Mouse (Mus musculus): ENCODE data around the gene Idua. TPM values are rescaled to one million over a fixed set of nuclear protein-coding genes. Genes with fewer than 3 reads are reported as not detected.
A peak's percentile ranks its signal among the peaks of the same experiment; 100 is the strongest.

Idua gene
- total RNA-seq, 2 experiments from 2014 or later: 2.8 to 19.9 TPM

DNA sequence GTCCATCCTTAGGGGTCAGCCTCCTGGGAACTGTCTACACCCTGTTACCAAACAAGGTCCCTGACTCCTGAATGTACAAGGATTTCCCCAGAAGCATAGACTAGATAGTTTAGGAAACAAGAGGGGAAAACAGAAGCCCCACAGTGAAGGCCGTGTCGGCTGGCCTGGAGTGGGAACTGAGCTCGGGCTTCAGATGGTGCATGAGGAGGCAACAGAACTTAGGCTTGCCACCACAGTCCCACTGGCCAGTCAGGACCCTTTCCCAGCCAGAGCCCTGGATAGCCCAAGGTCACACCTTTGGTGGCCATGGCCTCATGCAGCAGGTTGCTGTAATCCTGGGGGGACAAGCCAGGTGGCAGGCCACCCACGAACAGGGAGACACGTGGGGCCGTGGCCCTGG lies 6.8 kb upstream of the Idua start:
- ATAC-seq (replicated peaks; ENCODE audit: low FRiP score, low TSS enrichment, poor library complexity, severe bottlenecking): no peak

DNA sequence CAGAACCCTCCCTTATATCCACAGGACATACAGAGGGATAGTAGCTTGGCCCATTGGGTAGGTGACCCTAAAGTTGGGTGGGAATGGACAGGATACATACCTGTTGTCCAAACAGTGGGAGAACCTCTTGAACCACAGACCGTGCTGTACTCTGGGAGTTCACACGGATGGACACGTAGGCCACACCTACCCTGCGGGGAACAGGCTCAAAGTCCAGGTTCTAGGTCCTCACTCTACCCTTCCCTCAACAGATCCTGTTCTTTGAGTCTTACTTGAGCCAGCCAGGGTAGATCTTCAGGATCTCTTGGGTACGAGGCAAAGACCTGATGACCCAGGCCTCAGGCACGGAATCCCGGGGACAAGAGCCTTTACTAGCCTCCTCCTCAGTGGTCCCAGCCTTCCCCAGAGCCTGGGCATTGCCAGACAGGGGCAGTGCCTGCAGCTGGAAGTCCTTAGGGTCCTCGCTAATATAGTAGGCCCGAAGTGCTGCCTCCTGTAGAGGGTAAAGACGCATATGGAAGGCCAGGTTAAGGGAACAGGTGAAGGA lies 5.6 kb upstream of the Idua start:
- no peak for ATAC-seq (replicated peaks; ENCODE audit: low FRiP score, low TSS enrichment, poor library complexity, severe bottlenecking)

GRCm38 (mm10) chr5:108655381-108655780 lies 4.8 kb upstream of the Idua start:
- ATAC-seq (replicated peaks; ENCODE audit: low FRiP score, low TSS enrichment, poor library complexity, severe bottlenecking): no peak

- no peak for ATAC-seq (replicated peaks; ENCODE audit: low FRiP score, low TSS enrichment, poor library complexity, severe bottlenecking)
Measured at GRCm38 (mm10) chr5:108655891-108656650, 4.1 kb upstream of the Idua start.

- ATAC-seq (replicated peaks; ENCODE audit: low FRiP score, low TSS enrichment, poor library complexity, severe bottlenecking): no peak
Measured at GRCm38 (mm10) chr5:108657406-108657805, 2.7 kb upstream of the Idua start.

DNA sequence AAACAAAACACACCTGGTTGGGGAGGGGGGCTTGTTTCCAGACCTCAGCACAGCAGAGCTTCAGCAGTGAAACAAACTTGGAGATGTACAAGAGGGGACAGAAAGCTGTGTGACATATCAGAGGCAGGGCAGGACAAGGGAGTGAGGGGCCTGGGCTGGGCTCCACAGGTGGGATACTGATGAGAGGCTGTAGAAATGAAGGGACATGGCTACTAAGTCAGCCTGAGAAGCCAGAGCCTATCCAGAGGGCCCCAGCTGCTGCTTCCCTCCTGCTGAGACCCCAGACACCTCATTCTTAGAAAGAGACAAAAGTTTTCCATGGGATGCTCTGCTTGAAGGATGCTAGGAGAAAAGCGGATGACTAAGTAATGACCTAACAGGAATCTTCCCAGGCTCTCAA lies 1.5 kb upstream of the Idua start:
- ATAC-seq (replicated peaks; ENCODE audit: low FRiP score, low TSS enrichment, poor library complexity, severe bottlenecking): no peak

GRCm38 (mm10) chr5:108660632-108661268 lies 619 bp downstream of the Idua start:
- ATAC-seq (replicated peaks; ENCODE audit: low FRiP score, low TSS enrichment, poor library complexity, severe bottlenecking): peak; percentile 95

DNA sequence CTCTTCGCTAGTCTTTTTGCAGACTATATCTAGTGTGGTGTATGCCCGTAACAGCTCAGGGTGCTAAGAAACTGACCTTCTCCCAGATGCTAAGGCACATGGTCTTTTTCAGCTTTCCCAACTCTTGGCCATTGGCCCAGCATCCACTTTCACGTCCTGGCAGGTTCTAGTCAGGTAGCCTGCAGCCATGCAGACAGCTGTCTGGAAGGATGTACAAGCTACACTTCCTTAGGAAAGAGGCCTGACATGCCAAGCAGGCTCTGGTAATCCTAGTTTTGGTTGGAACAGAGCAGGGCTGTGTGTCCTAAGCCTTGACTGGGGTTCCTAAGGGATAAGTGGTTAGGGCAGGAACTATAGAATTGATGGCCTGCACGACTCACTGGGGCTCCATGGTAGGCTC lies 2.6 kb downstream of the Idua start:
- ATAC-seq (replicated peaks; ENCODE audit: low FRiP score, low TSS enrichment, poor library complexity, severe bottlenecking): no peak

- ATAC-seq (replicated peaks; ENCODE audit: low FRiP score, low TSS enrichment, poor library complexity, severe bottlenecking): no peak
Measured at GRCm38 (mm10) chr5:108665066-108665465, 4.9 kb downstream of the Idua start.

- ATAC-seq (replicated peaks; ENCODE audit: low FRiP score, low TSS enrichment, poor library complexity, severe bottlenecking): no peak
Measured at GRCm38 (mm10) chr5:108667370-108667769, 7.2 kb downstream of the Idua start.

DNA sequence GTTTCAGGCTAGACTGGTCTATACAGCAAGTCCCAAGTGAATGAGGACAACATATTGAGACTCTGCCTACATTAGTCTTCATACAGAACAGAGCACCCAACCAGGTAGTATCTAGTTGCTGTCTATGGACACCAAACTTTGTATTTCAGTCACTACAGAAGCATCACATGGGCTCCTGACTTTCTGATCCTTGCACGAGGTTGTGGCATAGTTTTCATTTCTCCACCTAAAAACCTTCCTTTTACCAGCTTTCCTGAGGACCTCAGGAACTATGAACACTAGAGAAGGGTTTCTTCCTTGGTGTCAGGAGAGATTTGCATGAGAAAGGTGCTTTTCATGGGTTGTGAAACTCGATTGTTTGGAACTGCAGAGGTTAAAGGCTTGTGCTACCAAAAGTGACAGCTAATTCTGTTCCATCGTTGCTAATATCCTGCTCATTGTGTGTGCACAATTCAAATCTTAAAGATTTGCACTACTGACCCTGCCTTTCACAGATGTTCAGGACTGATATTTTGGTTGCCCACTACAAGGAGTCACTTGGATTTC lies 8.3 kb downstream of the Idua start:
- peak; percentile 2; the same call in 1 of the 2 replicates for ATAC-seq (replicated peaks; ENCODE audit: low FRiP score, low TSS enrichment, poor library complexity, severe bottlenecking)

DNA sequence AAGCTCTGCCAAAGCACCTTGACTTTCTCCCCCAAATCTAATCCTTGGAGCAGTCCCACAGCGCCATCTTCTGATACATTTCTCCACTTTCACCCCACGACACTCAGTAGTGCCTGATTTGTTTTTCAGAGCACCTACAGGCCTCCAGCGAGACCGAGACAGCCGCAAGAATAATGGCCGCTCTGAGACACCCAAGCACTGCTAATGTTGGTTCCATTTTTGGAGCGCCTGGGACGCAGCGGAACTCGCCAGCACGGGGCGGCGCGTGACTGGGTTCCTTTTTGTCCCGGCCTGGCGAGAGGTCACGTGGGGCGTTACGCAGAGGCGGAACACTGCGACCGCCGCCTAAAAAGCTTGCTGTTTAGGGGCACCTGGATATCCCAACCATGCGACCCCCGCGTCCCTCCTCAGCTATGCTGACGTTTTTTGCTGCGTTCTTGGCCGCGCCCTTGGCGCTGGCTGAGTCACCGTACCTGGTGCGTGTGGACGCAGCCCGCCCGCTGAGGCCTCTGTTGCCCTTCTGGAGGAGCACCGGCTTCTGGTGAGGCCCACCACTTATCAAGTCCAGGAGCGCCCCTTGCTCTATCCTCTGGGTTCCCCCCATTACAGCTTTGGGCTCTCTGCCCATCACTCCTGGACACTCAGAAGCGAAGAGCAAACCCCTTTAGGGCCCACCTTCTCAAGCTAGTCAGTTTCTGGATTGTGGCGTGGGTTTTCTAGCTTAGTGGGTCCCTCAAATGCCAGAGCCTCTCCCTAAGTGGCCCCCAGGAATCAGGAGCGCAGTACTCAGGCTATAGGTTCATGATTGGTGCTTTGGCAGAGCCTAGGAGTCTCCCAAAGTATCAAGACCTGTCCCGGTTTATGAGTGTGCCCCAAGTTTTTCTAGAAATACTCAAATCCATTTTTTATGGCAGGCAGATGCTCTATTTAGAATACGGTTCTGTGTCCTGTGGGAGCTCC lies 9.1 kb downstream of the Idua start, which contains the start of gene Dgkq:
Dgkq (minus strand) TSS at position 696 of the 960 bp plus-strand sequence.
- peak; percentile 68 for ATAC-seq (replicated peaks; ENCODE audit: low FRiP score, low TSS enrichment, poor library complexity, severe bottlenecking)

GRCm38 (mm10) chr5:108669986-108670385 lies 9.9 kb downstream of the Idua start:
- no peak for ATAC-seq (replicated peaks; ENCODE audit: low FRiP score, low TSS enrichment, poor library complexity, severe bottlenecking)

- peak; percentile 52 for ATAC-seq (replicated peaks; ENCODE audit: low FRiP score, low TSS enrichment, poor library complexity, severe bottlenecking)
Measured at GRCm38 (mm10) chr5:108670785-108671184, 10.7 kb downstream of the Idua start.

GRCm38 (mm10) chr5:108671757-108672156 lies 11.6 kb downstream of the Idua start:
- no peak for ATAC-seq (replicated peaks; ENCODE audit: low FRiP score, low TSS enrichment, poor library complexity, severe bottlenecking)

DNA sequence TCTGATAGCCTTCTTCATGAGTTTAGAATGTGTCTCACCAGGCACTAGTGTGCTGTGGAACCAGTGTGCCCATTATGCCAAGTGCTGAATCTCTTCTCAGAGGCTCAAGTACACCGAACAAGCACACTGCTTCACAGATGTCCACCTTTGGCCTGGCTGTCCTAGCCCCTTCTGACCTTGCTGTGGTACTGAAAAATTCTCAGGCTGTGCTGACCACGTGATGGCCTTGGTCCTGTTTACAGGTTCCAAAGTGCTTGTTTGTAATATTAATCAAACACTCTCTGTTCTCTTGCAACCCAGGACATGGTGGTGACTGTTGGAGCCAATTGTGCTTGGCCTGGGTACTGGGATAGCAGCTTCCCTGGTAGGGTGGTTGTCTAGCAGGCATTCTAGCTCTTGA lies 14.5 kb downstream of the Idua start:
- ATAC-seq (replicated peaks; ENCODE audit: low FRiP score, low TSS enrichment, poor library complexity, severe bottlenecking): no peak

DNA sequence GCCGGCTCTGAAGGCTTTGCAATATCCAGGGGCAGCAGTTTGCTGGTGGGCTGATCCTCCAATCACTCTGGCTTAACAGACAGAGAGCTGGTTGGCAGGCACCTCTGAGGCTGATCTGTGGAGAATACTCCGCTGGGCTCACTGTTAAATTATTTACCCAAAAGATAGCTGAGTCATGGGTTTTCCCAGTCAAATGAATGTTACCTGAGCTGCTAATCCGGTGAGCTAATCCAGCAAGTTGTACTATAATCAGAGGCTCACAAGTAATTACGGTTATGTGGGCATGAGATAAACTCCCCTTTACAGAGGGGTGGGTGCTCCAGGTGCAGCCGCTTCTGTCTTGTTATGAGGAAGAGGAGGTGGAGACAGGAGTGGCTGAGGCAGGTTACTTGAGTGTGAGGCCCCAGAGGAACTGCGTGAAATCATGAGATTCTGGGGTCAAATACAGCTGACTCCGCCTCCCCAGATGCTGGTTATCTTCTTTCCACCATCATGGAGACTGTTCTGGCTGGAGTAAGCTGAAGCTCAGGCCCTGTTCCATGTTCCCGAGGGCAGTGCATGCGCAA lies 15.2 kb downstream of the Idua start, which contains the start of gene Slc26a1:
Slc26a1 (minus strand) TSS at position 319 of the 566 bp plus-strand sequence.
- ATAC-seq (replicated peaks; ENCODE audit: low FRiP score, low TSS enrichment, poor library complexity, severe bottlenecking): peak; percentile 54

DNA sequence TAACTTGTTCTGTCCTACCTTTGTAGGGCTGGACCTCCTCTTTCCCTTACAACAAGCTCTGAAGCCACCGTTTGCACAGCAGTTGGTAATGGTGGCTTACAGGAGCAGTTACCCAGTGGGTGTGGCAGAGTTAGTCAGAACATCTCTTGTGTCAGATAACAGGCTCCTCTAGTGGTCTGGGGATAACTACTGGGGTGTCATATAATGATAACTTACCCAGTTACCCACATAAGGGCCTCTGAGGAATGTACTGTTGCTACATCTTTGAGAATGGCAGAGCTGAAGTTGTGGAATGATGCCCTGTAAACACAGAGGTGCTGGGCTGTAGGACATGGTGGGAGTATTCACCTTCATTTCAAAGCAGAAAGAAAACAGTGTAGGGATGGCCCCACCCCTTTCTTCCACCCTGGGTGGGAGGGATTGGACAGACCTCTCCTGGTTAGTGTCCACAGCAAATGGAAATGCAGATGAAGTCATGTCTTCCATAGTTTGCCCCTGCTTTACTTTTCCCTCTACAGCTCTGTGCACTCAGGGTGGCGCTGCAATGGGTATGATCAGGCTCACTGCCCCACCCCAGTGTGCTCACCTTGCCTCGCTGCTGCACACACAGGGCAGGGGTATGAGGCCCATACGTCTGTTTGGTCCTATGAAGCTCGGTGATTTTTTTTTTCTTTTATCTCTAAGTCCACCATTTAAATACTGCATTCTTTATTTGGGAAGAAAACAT lies 16.8 kb downstream of the Idua start:
- peak; percentile 69 for ATAC-seq (replicated peaks; ENCODE audit: low FRiP score, low TSS enrichment, poor library complexity, severe bottlenecking)

Data from megakaryocyte-erythroid progenitor cell, adult 5-6 weeks (primary cell).